Mouse (Mus musculus) bone marrow macrophage, adult 2 months (primary cell): Measurements from ENCODE around the gene Epb41l2.

Experiments used
- CTCF ChIP-seq: IDR thresholded peaks from 2 replicates; pipeline ENCODE4 v1.5.1; 2012; ENCODE audit warnings: low read depth, mild to moderate bottlenecking, low read length, moderate library complexity
- POLR2A ChIP-seq: IDR thresholded peaks from 2 replicates; pipeline ENCODE4 v1.6.1; 2012; ENCODE audit warnings: mild to moderate bottlenecking, low read depth, low read length, borderline replicate concordance

GRCm38 (mm10) chr10:25333390-25334079, 26.1 kb upstream of the Epb41l2 start:
- TF ChIP-seq CTCF (no peak), POLR2A (no peak)
